Comparison of ENCODE assay signal across 7 mouse cellular contexts in genomic region chr14:61757086-61757822, GRCm38 (mm10).
DNase-seq lines count a peak whose midpoint lies in the region; ATAC-seq and TF ChIP-seq lines count a peak whose summit lies in the region.

No protein-coding gene starts in this region.

- WGBS in forebrain, embryonic 10.5 days: 4% methylated on average over 14 of the region's 15 CpGs
- 7% methylated on average over 14 of the region's 15 CpGs for WGBS in heart, embryonic 11.5 days (ENCODE audit: insufficient replicate concordance)
- 12% methylated on average over 14 of the region's 15 CpGs for WGBS in kidney, embryonic 14.5 days
- WGBS in limb, embryonic 11.5 days: 10% methylated on average over 14 of the region's 15 CpGs
- WGBS in midbrain, embryonic 10.5 days: 10% methylated on average over 14 of the region's 15 CpGs
- 8% methylated on average over 15 of the region's 15 CpGs for WGBS in small intestine, adult 2 months

- peaks cover 13% of the 10 kb centered on the region for H3K27me3 ChIP-seq in forebrain, embryonic 10.5 days (ENCODE audit: poor library complexity, severe bottlenecking)
- H3K27me3 ChIP-seq in heart, embryonic 11.5 days (ENCODE audit: control insufficient read depth, insufficient read depth, low read length): no peaks in the 10 kb centered on the region
- no peaks in the 10 kb centered on the region for H3K27me3 ChIP-seq in kidney, embryonic 14.5 days (ENCODE audit: control insufficient read depth, insufficient read depth, low read length)
- H3K27me3 ChIP-seq in limb, embryonic 11.5 days (ENCODE audit: control insufficient read depth, insufficient read depth, low read length): no peaks in the 10 kb centered on the region
- peaks cover 8% of the 10 kb centered on the region; the same call in 1 of the 2 replicates for H3K27me3 ChIP-seq in midbrain, embryonic 10.5 days (ENCODE audit: low read depth, poor library complexity, severe bottlenecking)
- no peaks in the 10 kb centered on the region for H3K27me3 ChIP-seq in small intestine, adult 2 months (ENCODE audit: control insufficient read depth, insufficient read depth, low read length)

- ATAC-seq in heart, embryonic 11.5 days (replicated peaks; ENCODE audit: insufficient number of reproducible peaks, low FRiP score, low TSS enrichment): peak; percentile 68; the same call in 1 of the 2 replicates
- ATAC-seq in kidney, embryonic 14.5 days (ENCODE audit: low FRiP score, low TSS enrichment): peak; percentile 90
- peak; percentile 62; the same call in 1 of the 2 replicates for ATAC-seq in limb, embryonic 11.5 days (ENCODE audit: insufficient number of reproducible peaks, low FRiP score, low TSS enrichment, low read depth)

- TF ChIP-seq CTCF in small intestine, adult 2 months (IDR thresholded peaks at IDR 0.05; ENCODE audit: extremely low read depth, insufficient read length, insufficient replicate concordance, low read depth, low read length): no peak

- no peaks in the 10 kb centered on the region for H3K9me3 ChIP-seq in forebrain, embryonic 10.5 days
- no peaks in the 10 kb centered on the region for H3K9me3 ChIP-seq in heart, embryonic 11.5 days (replicated peaks; ENCODE audit: control insufficient read depth, low read length)
- no peaks in the 10 kb centered on the region for H3K9me3 ChIP-seq in kidney, embryonic 14.5 days (ENCODE audit: control insufficient read depth, low read length)
- no peaks in the 10 kb centered on the region for H3K9me3 ChIP-seq in limb, embryonic 11.5 days (ENCODE audit: control insufficient read depth, low read length)
- no peaks in the 10 kb centered on the region for H3K9me3 ChIP-seq in midbrain, embryonic 10.5 days (replicated peaks)

- DNase-seq in forebrain, embryonic 10.5 days (ENCODE audit: extremely low spot score, low spot score): peak; percentile 23
- DNase-seq in limb, embryonic 11.5 days (ENCODE audit: low spot score): peak; percentile 71
- peak; percentile 44 for DNase-seq in midbrain, embryonic 10.5 days (ENCODE audit: low spot score)

- peak overlapping the region; percentile 11; the same call in 1 of the 2 replicates for H3K4me3 ChIP-seq in brown adipose tissue, adult 24 weeks (ENCODE audit: insufficient read depth, low read depth, low read length)
- H3K4me3 ChIP-seq in forebrain, embryonic 10.5 days: peak overlapping the region; percentile 34
- H3K4me3 ChIP-seq in heart, embryonic 11.5 days (ENCODE audit: low read depth, low read length): peak overlapping the region; percentile 26; the same call in 1 of the 2 replicates
- H3K4me3 ChIP-seq in kidney, embryonic 14.5 days (ENCODE audit: low read length): no peak overlapping the region; the same call in 1 of the 2 replicates
- 0 out of 2 replicates have a peak overlapping the region, but pooled peaks have one; percentile 5 for H3K4me3 ChIP-seq in limb, embryonic 11.5 days (ENCODE audit: low read depth, low read length)
- H3K4me3 ChIP-seq in midbrain, embryonic 10.5 days: peak overlapping the region; percentile 41
- H3K4me3 ChIP-seq in small intestine, adult 2 months (ENCODE audit: low read depth, low read length): peak overlapping the region; percentile 4; the same call in 1 of the 2 replicates

- no peaks in the 10 kb centered on the region for H3K4me1 ChIP-seq in brown adipose tissue, adult 24 weeks (ENCODE audit: control insufficient read depth, insufficient read depth, insufficient read length, low read length)
- peaks cover 14% of the 10 kb centered on the region for H3K4me1 ChIP-seq in forebrain, embryonic 10.5 days
- no peaks in the 10 kb centered on the region for H3K4me1 ChIP-seq in heart, embryonic 11.5 days (ENCODE audit: control insufficient read depth, insufficient read depth, low read length)
- H3K4me1 ChIP-seq in kidney, embryonic 14.5 days (ENCODE audit: control insufficient read depth, insufficient read depth, low read length): 0 out of 2 replicates have a peak, but pooled peaks cover 3% of the 10 kb centered on the region
- peaks cover 7% of the 10 kb centered on the region; the same call in 1 of the 2 replicates for H3K4me1 ChIP-seq in limb, embryonic 11.5 days (ENCODE audit: control insufficient read depth, insufficient read depth, low read length)
- peaks cover 11% of the 10 kb centered on the region for H3K4me1 ChIP-seq in midbrain, embryonic 10.5 days
- peaks cover 3% of the 10 kb centered on the region for H3K4me1 ChIP-seq in small intestine, adult 2 months (ENCODE audit: control insufficient read depth, insufficient read depth, insufficient read length, low read length)

- H3K9ac ChIP-seq in heart, embryonic 11.5 days (ENCODE audit: low read depth, low read length): peak overlapping the region; percentile 40; the same call in 1 of the 2 replicates
- H3K9ac ChIP-seq in kidney, embryonic 14.5 days (ENCODE audit: low read depth, low read length): peak overlapping the region; percentile 20; the same call in 1 of the 2 replicates
- no peak overlapping the region for H3K9ac ChIP-seq in limb, embryonic 11.5 days (ENCODE audit: low read length)

- TF ChIP-seq POLR2A in small intestine, adult 2 months (IDR thresholded peaks at IDR 0.05; ENCODE audit: low read depth, low read length): no peak

- peak overlapping the region; percentile 63 for H3K4me2 ChIP-seq in heart, embryonic 11.5 days
- peak overlapping the region; percentile 43 for H3K4me2 ChIP-seq in kidney, embryonic 14.5 days (replicated peaks; ENCODE audit: low read depth, low read length)
- H3K4me2 ChIP-seq in limb, embryonic 11.5 days (ENCODE audit: low read depth, severe bottlenecking): peak overlapping the region; percentile 32

- H3K27ac ChIP-seq in brown adipose tissue, adult 24 weeks (replicated peaks; ENCODE audit: low read depth, low read length): no peak overlapping the region
- peak overlapping the region; percentile 54; the same call in 1 of the 2 replicates for H3K27ac ChIP-seq in forebrain, embryonic 10.5 days
- H3K27ac ChIP-seq in heart, embryonic 11.5 days (ENCODE audit: low read depth, low read length): peak overlapping the region; percentile 50; the same call in 1 of the 2 replicates
- no peak overlapping the region for H3K27ac ChIP-seq in kidney, embryonic 14.5 days (ENCODE audit: low read depth, low read length)
- H3K27ac ChIP-seq in limb, embryonic 11.5 days (replicated peaks; ENCODE audit: low read depth, low read length): no peak overlapping the region
- H3K27ac ChIP-seq in midbrain, embryonic 10.5 days (replicated peaks): peak overlapping the region; percentile 74
- no peak overlapping the region for H3K27ac ChIP-seq in small intestine, adult 2 months (ENCODE audit: insufficient read depth, low read depth, low read length)

- no peaks in the 10 kb centered on the region for H3K36me3 ChIP-seq in forebrain, embryonic 10.5 days (replicated peaks)
- no peaks in the 10 kb centered on the region for H3K36me3 ChIP-seq in heart, embryonic 11.5 days (ENCODE audit: control insufficient read depth, insufficient read depth, low read length)
- no peaks in the 10 kb centered on the region for H3K36me3 ChIP-seq in kidney, embryonic 14.5 days (ENCODE audit: control insufficient read depth, insufficient read depth, low read length)
- H3K36me3 ChIP-seq in limb, embryonic 11.5 days (ENCODE audit: control insufficient read depth, insufficient read depth, low read length): no peaks in the 10 kb centered on the region
- H3K36me3 ChIP-seq in midbrain, embryonic 10.5 days: no peaks in the 10 kb centered on the region
- no peaks in the 10 kb centered on the region for H3K36me3 ChIP-seq in small intestine, adult 2 months (ENCODE audit: control insufficient read depth, insufficient read depth, low read length)

Comparison
In these comparisons a context has a peak if more than half of its experiments do, and no peak if none do; other contexts are left out.
1. H3K27ac ChIP-seq: peak in forebrain, embryonic 10.5 days (single experiment), heart, embryonic 11.5 days (single experiment) and midbrain, embryonic 10.5 days (single experiment); none in brown adipose tissue, adult 24 weeks (single experiment), kidney, embryonic 14.5 days (single experiment), limb, embryonic 11.5 days (single experiment) and small intestine, adult 2 months (single experiment).
2. Peak in every context shown above with its lines, with median percentiles within 50 percentile points of each other: DNase-seq, ATAC-seq and H3K4me2 ChIP-seq.